Mouse (Mus musculus) stomach, postnatal 0 days (tissue): ENCODE data around the gene Svs3b. TPM values are rescaled to one million over a fixed set of nuclear protein-coding genes. Genes with fewer than 3 reads are reported as not detected.
A peak's percentile ranks its signal among the peaks of the same experiment; 100 is the strongest.
"Not testable (repeated sequence)": the region's sequence is repeated elsewhere in the genome, so short reads cannot be mapped to it uniquely, and the experiment has no call there.

Experiments used
- ATAC-seq: fragments of 200-750 bp; cut with Nextera tagmentation; 2 replicates; pipeline ENCODE4 v1.8.0; 2017; ENCODE audit not compliant: low FRiP score, low TSS enrichment
- DNase-seq: peaks from one replicate; pipeline ENCODE4 v3.0.0-alpha.2; 2016; ENCODE audit warnings: low spot score
- H3K27ac ChIP-seq: fragments of 300-500 bp; sonication (generic); replicated peaks from 2 replicates; pipeline ENCODE4 v1.5.1; 2014; ENCODE audit warnings: mild to moderate bottlenecking, control low read depth
- H3K27me3 ChIP-seq: fragments of 300-500 bp; sonication (generic); 2 replicates; pipeline ENCODE4 v1.6.1; 2014; ENCODE audit warnings: low read length; ENCODE audit not compliant: control insufficient read depth, insufficient read depth
- H3K36me3 ChIP-seq: fragments of 300-500 bp; sonication (generic); 2 replicates; pipeline ENCODE4 v1.6.1; 2014; ENCODE audit warnings: low read length, mixed read lengths; ENCODE audit not compliant: control insufficient read depth, insufficient read depth
- H3K4me1 ChIP-seq: fragments of 300-500 bp; sonication (generic); replicated peaks from 2 replicates; pipeline ENCODE4 v1.6.1; 2014; ENCODE audit warnings: antibody characterized with exemption; ENCODE audit not compliant: control insufficient read depth, insufficient read depth
- H3K4me2 ChIP-seq: fragments of 300-500 bp; sonication (generic); replicated peaks from 2 replicates; pipeline ENCODE4 v1.6.1; 2014; ENCODE audit warnings: low read depth, mild to moderate bottlenecking, control low read depth, moderate library complexity
- H3K4me3 ChIP-seq: fragments of 300-500 bp; sonication (generic); 2 replicates; pipeline ENCODE4 v1.5.1; 2014; ENCODE audit warnings: low read depth, low read length, control low read depth
- H3K9ac ChIP-seq: fragments of 300-500 bp; sonication (generic); 2 replicates; pipeline ENCODE4 v1.6.1; 2014; ENCODE audit warnings: mild to moderate bottlenecking, low read length, control low read depth, mixed read lengths
- H3K9me3 ChIP-seq: fragments of 300-500 bp; sonication (generic); 2 replicates; pipeline ENCODE4 v1.6.1; 2016; ENCODE audit warnings: low read length; ENCODE audit not compliant: control insufficient read depth
- CTCF ChIP-seq: IDR thresholded peaks from 2 replicates; pipeline ENCODE4 v1.5.1; 2016; ENCODE audit warnings: antibody characterized with exemption, low read depth, mild to moderate bottlenecking, moderate library complexity
- EP300 ChIP-seq: optimal IDR thresholded peaks from 2 replicates; pipeline ENCODE3; 2016; ENCODE audit warnings: antibody characterized with exemption
- WGBS: fragments of 180-500 bp; shearing (Covaris S2); extraction: QIAGEN DNeasy Blood & Tissue Kit; methylation state at CpG from one replicate; pipeline ENCODE4 v1.1.7; 2014; 5-methylcytosine and 5-hydroxymethylcytosine counted together
- polyA plus RNA-seq: library from polyadenylated mRNA; unstranded; fragments of >200 nt; fragmentation: Nextera tagmentation; extraction: Ambion mirVana; gene quantifications from 2 replicates; pipeline ENCODE4 v1.2.1, GENCODE M21; 2015

Svs3b gene
- polyA plus RNA-seq, 1 experiment from 2014 or later, result not detected

DNA sequence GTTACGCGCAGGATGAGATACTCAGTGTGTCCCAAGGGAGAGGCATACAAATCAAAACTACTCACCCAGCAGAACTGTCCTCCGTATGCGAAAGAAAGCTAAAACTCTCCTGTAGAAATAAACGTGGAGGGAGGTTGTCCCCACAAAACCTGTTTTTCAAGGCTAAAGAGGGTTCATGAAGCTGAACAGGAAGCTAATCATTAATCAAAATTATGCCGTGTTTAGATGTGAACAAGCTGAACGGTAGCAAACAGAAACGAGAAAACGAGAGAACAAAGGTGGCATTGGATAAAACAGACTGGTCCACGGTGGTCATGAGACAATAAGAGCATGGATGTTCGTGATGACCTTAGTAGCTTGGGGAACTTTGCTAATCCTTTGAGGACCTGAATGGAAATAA is 34.9 kb downstream of the Svs3b start, which contains the start of gene Wfdc15b:
TSS of gene Wfdc15b (minus strand) at position 139 of the 400 bp plus-strand sequence.
- Histone ChIP-seq H3K4me1 (no peaks in the 10 kb centered on the region), H3K27ac (no peak within 1 kb of the TSS), H3K4me3 (no peak within 1 kb of the TSS), H3K4me2 (0 out of 2 replicates have a peak within 1 kb of the TSS, but pooled peaks have one; percentile 2), H3K36me3 (no peaks in the 10 kb centered on the region), H3K27me3 (no peaks in the 10 kb centered on the region), H3K9ac (no peak within 1 kb of the TSS), H3K9me3 (no peaks in the 10 kb centered on the region)
- no peak for TF ChIP-seq CTCF
- no peak for TF ChIP-seq EP300
- no peak for DNase-seq
- ATAC-seq, result no peak
- 33% methylated on average over 11 of the region's 11 CpGs for WGBS

DNA sequence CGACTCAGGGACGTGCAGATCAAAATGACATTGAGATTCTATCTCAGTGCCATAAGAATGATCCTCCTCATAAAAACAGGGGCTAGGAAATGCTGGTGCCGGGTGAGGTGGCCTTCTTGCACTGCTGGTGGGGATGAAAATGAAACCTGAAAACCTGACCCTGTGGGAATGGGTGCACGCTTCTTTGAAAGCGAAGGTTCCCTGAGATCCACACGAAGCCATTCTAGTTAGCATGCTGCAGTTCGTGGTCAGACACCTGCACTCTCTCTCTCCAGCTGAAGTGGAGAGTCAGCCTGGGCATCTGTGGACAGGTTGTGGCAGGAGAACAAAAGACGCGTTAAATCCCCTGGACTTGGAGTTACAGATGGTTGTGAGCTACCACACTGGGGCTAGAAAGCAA is 37.1 kb downstream of the Svs3b start:
- Histone ChIP-seq H3K27me3 (no peaks in the 10 kb centered on the region), H3K9ac (no peak overlapping the region), H3K27ac (no peak overlapping the region), H3K4me2 (no peak overlapping the region), H3K4me1 (no peaks in the 10 kb centered on the region), H3K4me3 (no peak overlapping the region), H3K36me3 (no peaks in the 10 kb centered on the region), H3K9me3 (no peaks in the 10 kb centered on the region)
- ATAC-seq (no peak), DNase-seq (no peak)
- 84% methylated on average over 9 of the region's 9 CpGs for WGBS
- TF ChIP-seq CTCF, result no peak
- TF ChIP-seq EP300, result no peak

- no peak for DNase-seq
- TF ChIP-seq EP300 (no peak), CTCF (no peak)
- Histone ChIP-seq H3K36me3 (no peaks in the 10 kb centered on the region), H3K4me3 (no peak overlapping the region), H3K9me3 (no peaks in the 10 kb centered on the region), H3K27ac (no peak overlapping the region), H3K4me2 (no peak overlapping the region), H3K9ac (no peak overlapping the region), H3K27me3 (no peaks in the 10 kb centered on the region), H3K4me1 (no peaks in the 10 kb centered on the region)
- ATAC-seq, result no peak
- WGBS, result 80% methylated on average over 5 of the region's 5 CpGs
These were observed 43.7 kb downstream of the Svs3b start for GRCm38 (mm10) chr2:164212711-164213110.

GRCm38 (mm10) chr2:164210892-164211291 is 45.5 kb downstream of the Svs3b start:
- H3K27ac ChIP-seq, result no peak overlapping the region
- no peak for TF ChIP-seq CTCF
- no peak overlapping the region for H3K4me2 ChIP-seq
- DNase-seq (no peak), ATAC-seq (no peak)
- no peak overlapping the region for H3K4me3 ChIP-seq
- no peaks in the 10 kb centered on the region for H3K9me3 ChIP-seq
- no peaks in the 10 kb centered on the region for H3K27me3 ChIP-seq
- 81% methylated on average over 4 of the region's 4 CpGs for WGBS
- H3K4me1 ChIP-seq, result no peaks in the 10 kb centered on the region
- H3K36me3 ChIP-seq, result no peaks in the 10 kb centered on the region
- no peak overlapping the region for H3K9ac ChIP-seq

DNA sequence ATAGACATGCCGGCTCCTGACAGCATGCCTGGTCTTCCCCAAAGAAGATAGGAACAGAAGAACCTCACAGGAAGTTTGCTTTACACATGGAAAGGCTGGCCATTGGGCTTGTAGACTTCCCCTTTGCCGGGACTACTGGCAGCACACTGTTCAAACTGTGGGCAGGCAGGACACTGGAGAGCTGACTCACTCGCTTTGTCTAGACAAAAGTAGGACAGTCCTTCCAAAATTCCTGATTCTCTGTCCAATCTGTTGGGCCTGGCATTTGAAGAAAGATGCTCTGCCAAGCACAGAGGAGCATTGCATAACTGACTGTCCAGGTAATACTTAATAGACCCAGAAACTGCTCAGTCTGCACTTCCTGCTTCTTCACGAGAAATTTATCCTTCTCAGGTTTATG is 49.8 kb downstream of the Svs3b start:
- no peak overlapping the region for H3K27ac ChIP-seq
- H3K9ac ChIP-seq, result no peak overlapping the region
- ATAC-seq, result no peak
- H3K36me3 ChIP-seq, result no peaks in the 10 kb centered on the region
- no peak overlapping the region for H3K4me2 ChIP-seq
- WGBS, result 62% methylated on average over 4 of the region's 4 CpGs
- H3K4me1 ChIP-seq, result no peaks in the 10 kb centered on the region
- no peak for DNase-seq
- no peaks in the 10 kb centered on the region for H3K9me3 ChIP-seq
- H3K4me3 ChIP-seq, result no peak overlapping the region
- TF ChIP-seq CTCF, result no peak
- no peak for TF ChIP-seq EP300
- no peaks in the 10 kb centered on the region for H3K27me3 ChIP-seq

DNA sequence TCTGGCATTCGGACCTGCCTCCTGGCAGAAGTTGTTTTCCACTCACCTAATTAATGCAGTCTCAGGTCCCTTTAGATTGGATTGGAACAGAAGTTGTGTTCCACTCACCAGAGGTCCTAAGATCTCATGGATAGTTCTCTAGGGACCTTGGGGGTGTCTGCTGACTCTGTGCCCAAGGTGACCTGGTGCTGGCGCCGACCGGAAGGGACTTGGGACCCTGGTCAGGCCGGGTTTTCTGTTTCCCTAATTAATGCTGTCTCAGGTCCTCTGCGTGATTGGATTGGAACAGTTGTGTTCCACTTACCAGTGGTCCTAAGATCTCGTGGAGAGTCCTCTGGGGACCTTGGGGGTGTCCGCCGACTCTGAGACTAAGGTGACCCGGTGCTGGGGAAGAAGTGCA is 50.4 kb downstream of the Svs3b start:
- ATAC-seq, H3K9me3 ChIP-seq, H3K4me3 ChIP-seq, H3K36me3 ChIP-seq, H3K4me2 ChIP-seq, H3K27me3 ChIP-seq, DNase-seq, H3K4me1 ChIP-seq, H3K9ac ChIP-seq, H3K27ac ChIP-seq: not testable (repeated sequence)
- WGBS, result 94% methylated on average over 10 of the region's 10 CpGs

Other genes with a start within 250 kb of the Svs3b start
- 0.67 and 0.85 TPM in 2 replicates for gene Pabpc1l, start 231.2 kb downstream of the Svs3b start, polyA plus RNA-seq
- gene Stk4, start 186.3 kb downstream of the Svs3b start, polyA plus RNA-seq, result 11.9 and 13.6 TPM in 2 replicates
- 20.5 and 22.4 TPM in 2 replicates for gene Tomm34, start 185.5 kb downstream of the Svs3b start, polyA plus RNA-seq
- gene Kcns1, start 85.5 kb downstream of the Svs3b start, polyA plus RNA-seq, result 0.19 and 0.23 TPM in 2 replicates
- 63.2 and 68.6 TPM in 2 replicates for gene Wfdc5, start 73.9 kb downstream of the Svs3b start, polyA plus RNA-seq
- 2.4 and 2.5 TPM in 2 replicates for gene Wfdc12, start 66.0 kb downstream of the Svs3b start, polyA plus RNA-seq
- 0.23 and 0.29 TPM in 2 replicates for gene Wfdc15a, start 56.5 kb downstream of the Svs3b start, polyA plus RNA-seq
- 16.2 and 20.4 TPM in 2 replicates for gene Wfdc15b, start 35.0 kb downstream of the Svs3b start, polyA plus RNA-seq
- gene Svs2, start 18.2 kb downstream of the Svs3b start, polyA plus RNA-seq, result not detected in 2 replicates
- gene Svs4, start 21.8 kb upstream of the Svs3b start, polyA plus RNA-seq, result not detected in 2 replicates
- not detected in 2 replicates for gene Svs3a, start 32.6 kb upstream of the Svs3b start, polyA plus RNA-seq
- not detected in 2 replicates for gene Svs6, start 60.1 kb upstream of the Svs3b start, polyA plus RNA-seq
- not detected in 2 replicates for gene Svs5, start 76.1 kb upstream of the Svs3b start, polyA plus RNA-seq
- 4,305 and 4,348 TPM in 2 replicates for gene Slpi, start 132.5 kb upstream of the Svs3b start, polyA plus RNA-seq
- gene Rbpjl, start 146.5 kb upstream of the Svs3b start, polyA plus RNA-seq, result 0.32 and 0.36 TPM in 2 replicates
- gene Matn4, start 148.5 kb upstream of the Svs3b start, polyA plus RNA-seq, result 2.0 and 3.1 TPM in 2 replicates
- 133 and 143 TPM in 2 replicates for gene Sdc4, start 187.2 kb upstream of the Svs3b start, polyA plus RNA-seq
- gene Sys1, start 200.3 kb upstream of the Svs3b start, polyA plus RNA-seq, result 46.9 and 48.6 TPM in 2 replicates
- gene Gm20458, start 204.3 kb upstream of the Svs3b start, polyA plus RNA-seq, result 26.9 and 28.1 TPM in 2 replicates
- not detected in 2 replicates for gene Trp53tg5, start 217.1 kb upstream of the Svs3b start, polyA plus RNA-seq
- gene Dbndd2, start 229.5 kb upstream of the Svs3b start, polyA plus RNA-seq, result 27.3 and 27.8 TPM in 2 replicates
- gene Pigt, start 240.9 kb upstream of the Svs3b start, polyA plus RNA-seq, result 53.6 and 54.7 TPM in 2 replicates